Mouse (Mus musculus) olfactory bulb, adult 2 months (tissue): Measurements from ENCODE around the gene Sdc1. TPM values are rescaled to one million over a fixed set of nuclear protein-coding genes. Genes with fewer than 3 reads are reported as not detected.

ENCODE experiments used
- H3K27ac ChIP-seq: fragments of 200-500 bp; 2 replicates; pipeline ENCODE4 v1.5.1; 2012; ENCODE audit warnings: low read depth, low read length; ENCODE audit not compliant: insufficient read depth
- H3K4me1 ChIP-seq: fragments of 200-500 bp; 2 replicates; pipeline ENCODE4 v1.6.1; 2012; ENCODE audit warnings: low read length; ENCODE audit not compliant: control insufficient read depth, insufficient read depth
- H3K4me3 ChIP-seq: fragments of 200-500 bp; 2 replicates; pipeline ENCODE4 v1.5.1; 2012; ENCODE audit warnings: mild to moderate bottlenecking, low read depth, low read length, moderate library complexity; ENCODE audit not compliant: insufficient read depth
- CTCF ChIP-seq: fragments of 200-500 bp; IDR thresholded peaks from 2 replicates; pipeline ENCODE4 v1.5.1; 2012; ENCODE audit warnings: low read depth, mild to moderate bottlenecking, low read length, moderate library complexity; ENCODE audit not compliant: insufficient read depth
- POLR2A ChIP-seq: fragments of 200-500 bp; IDR thresholded peaks from 2 replicates; pipeline ENCODE4 v1.6.1; 2012; ENCODE audit warnings: mild to moderate bottlenecking, low read depth, low read length, moderate library complexity; ENCODE audit not compliant: insufficient read depth
- WGBS: fragments of 180-500 bp; shearing (Covaris S2); methylation state at CpG from one replicate; pipeline ENCODE4 v1.1.7; 2018; 5-methylcytosine and 5-hydroxymethylcytosine counted together
- polyA plus RNA-seq: library from polyadenylated mRNA; stranded (reverse); fragments of >200 nt; gene quantifications from 2 replicates; pipeline ENCODE4 v1.2.4, GENCODE M21; 2012; ENCODE audit warnings: low replicate concordance; ENCODE audit not compliant: missing spikeins, insufficient read depth, insufficient read length

The Sdc1 gene
- polyA plus RNA-seq, 1 experiment: not detected

DNA sequence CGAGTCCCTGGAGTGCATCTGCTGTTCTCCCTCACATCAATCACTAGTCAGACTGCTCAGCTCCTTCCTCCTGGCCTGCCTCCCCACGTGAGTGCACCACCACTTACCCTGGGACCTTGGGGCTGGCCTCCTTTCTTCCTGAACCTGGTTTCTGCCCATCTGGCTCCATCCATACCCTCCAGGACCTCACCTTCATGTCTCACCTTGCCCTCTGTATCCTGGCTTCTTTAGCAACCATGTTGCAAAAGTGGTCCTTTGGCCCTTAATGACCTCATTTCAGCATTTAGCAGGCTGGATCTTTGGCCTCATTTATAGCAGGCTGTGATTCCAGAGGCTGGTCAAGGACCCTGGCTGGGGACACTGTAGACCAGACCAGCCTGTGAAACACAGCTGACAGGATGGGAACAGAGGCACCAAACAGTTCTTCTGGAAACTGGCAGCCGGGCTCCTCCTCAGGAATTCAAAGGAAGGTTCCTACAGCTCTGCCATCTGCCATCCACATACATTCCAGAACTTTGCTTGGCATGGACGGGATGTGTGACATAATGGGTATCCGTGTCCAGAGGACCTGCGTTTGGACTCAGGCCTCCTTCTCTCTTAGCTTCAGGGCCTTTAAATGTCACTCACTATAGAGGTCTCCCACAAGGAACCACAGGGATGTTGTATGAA, 60.0 kb downstream of the Sdc1 start:
- Histone ChIP-seq H3K4me3 (no peak overlapping the region), H3K27ac (no peak overlapping the region), H3K4me1 (0 out of 2 replicates have a peak, but pooled peaks cover 4% of the 10 kb centered on the region)
- 78% methylated on average over 6 of the region's 6 CpGs for WGBS
- TF ChIP-seq POLR2A (no peak), CTCF (no peak)

DNA sequence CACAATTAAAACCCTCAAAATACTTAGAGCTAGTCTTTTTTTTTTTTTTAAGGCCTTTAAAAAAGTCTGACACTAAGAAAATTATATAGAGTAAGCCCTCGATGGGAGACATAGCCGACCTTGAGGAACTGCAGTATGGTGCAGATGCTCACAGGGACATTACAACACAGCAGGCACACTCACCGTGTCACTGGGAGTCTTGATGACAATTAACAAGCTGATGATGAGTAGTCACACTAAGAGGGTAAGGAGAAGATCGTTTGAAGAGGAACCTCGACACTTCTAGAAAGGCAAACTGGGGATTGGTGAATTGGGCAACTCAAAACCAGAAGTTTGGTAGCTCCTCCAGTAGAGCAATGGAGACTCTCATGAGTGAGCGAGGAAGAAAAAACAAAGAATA, 60.6 kb downstream of the Sdc1 start:
- H3K4me3 ChIP-seq: no peak overlapping the region
- no peak for TF ChIP-seq CTCF
- WGBS: 86% methylated on average over 6 of the region's 6 CpGs
- no peak overlapping the region for H3K27ac ChIP-seq
- H3K4me1 ChIP-seq: 0 out of 2 replicates have a peak, but pooled peaks cover 4% of the 10 kb centered on the region

DNA sequence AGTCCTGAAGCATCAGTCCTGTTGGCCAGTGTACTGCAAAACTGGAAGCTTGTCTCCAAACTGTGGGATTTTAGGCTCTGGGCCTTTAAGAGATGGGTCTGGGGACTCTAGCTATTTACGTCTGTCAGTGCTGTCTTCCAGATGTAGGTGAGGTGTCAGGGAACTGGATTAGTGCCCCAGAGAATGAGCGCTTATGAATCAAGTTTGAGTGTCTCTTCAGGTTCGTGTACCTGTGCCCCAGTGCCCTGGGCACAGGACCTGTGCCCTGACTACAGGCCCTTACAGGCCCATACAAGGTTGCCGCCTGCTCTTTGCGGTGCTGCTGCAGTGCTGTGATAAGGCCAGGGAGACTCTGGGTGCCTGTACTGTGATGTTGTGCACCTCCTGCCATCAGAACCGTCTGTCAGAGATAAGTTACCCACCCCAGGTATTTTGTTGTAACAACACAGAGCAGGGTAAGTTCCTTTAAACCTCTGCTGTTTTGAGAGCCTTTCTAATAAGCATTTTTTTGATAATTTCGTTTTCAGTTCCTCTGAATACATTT, 69.7 kb downstream of the Sdc1 start:
- Histone ChIP-seq H3K27ac (no peak overlapping the region), H3K4me1 (no peaks in the 10 kb centered on the region), H3K4me3 (no peak overlapping the region)
- whole genome bisulfite sequencing: 82% methylated on average over 7 of the region's 7 CpGs
- no peak for TF ChIP-seq POLR2A
- TF ChIP-seq CTCF: no peak

GRCm38 (mm10) chr12:8842725-8843124, 71.6 kb downstream of the Sdc1 start:
- H3K4me1 ChIP-seq: no peaks in the 10 kb centered on the region
- no peak overlapping the region for H3K4me3 ChIP-seq
- 76% methylated on average over 7 of the region's 7 CpGs for WGBS
- no peak overlapping the region for H3K27ac ChIP-seq
- TF ChIP-seq CTCF: no peak
- no peak for TF ChIP-seq POLR2A

Other genes with a start within 250 kb of the Sdc1 start
- gene Slc7a15, start 172.3 kb upstream of the Sdc1 start, polyA plus RNA-seq: not detected in 2 replicates
- 147 and 218 TPM in 2 replicates for gene Pum2, start 97.2 kb upstream of the Sdc1 start, polyA plus RNA-seq
- not detected in 2 replicates for gene Laptm4a, start 150.3 kb downstream of the Sdc1 start, polyA plus RNA-seq
- gene Matn3, start 176.6 kb downstream of the Sdc1 start, polyA plus RNA-seq: not detected in 2 replicates
- gene Wdr35, start 202.6 kb downstream of the Sdc1 start, polyA plus RNA-seq: not detected in 2 replicates